Mouse (Mus musculus) embryonic facial prominence, embryonic 14.5 days (tissue): Measurements from ENCODE around the gene Nop10. TPM values are rescaled to one million over a fixed set of nuclear protein-coding genes. Genes with fewer than 3 reads are reported as not detected.

ENCODE experiments used
- ATAC-seq: fragments of 200-750 bp; cut with Nextera tagmentation; 2 replicates; pipeline ENCODE4 v1.8.0; 2017; ENCODE audit warnings: low read depth, moderate number of reproducible peaks, moderate TSS enrichment
- DNase-seq: peaks from one replicate; pipeline ENCODE4 v3.0.0-alpha.2; 2015; ENCODE audit warnings: low spot score
- H3K27ac ChIP-seq: fragments of 300-500 bp; sonication (generic); replicated peaks from 2 replicates; pipeline ENCODE4 v1.5.1; 2014; ENCODE audit warnings: low read depth, mild to moderate bottlenecking, low read length, moderate library complexity
- H3K27me3 ChIP-seq: fragments of 300-500 bp; sonication (generic); replicated peaks from 2 replicates; pipeline ENCODE4 v1.6.1; 2014; ENCODE audit warnings: low read length; ENCODE audit not compliant: control insufficient read depth, insufficient read depth
- H3K36me3 ChIP-seq: fragments of 300-500 bp; sonication (generic); 2 replicates; pipeline ENCODE4 v1.6.1; 2014; ENCODE audit warnings: low read length, mixed read lengths; ENCODE audit not compliant: control insufficient read depth, insufficient read depth
- H3K4me1 ChIP-seq: fragments of 300-500 bp; sonication (generic); 2 replicates; pipeline ENCODE4 v1.6.1; 2014; ENCODE audit warnings: antibody characterized with exemption, low read length; ENCODE audit not compliant: control insufficient read depth, insufficient read depth
- H3K4me2 ChIP-seq: fragments of 300-500 bp; sonication (generic); 2 replicates; pipeline ENCODE4 v1.6.1; 2014; ENCODE audit warnings: low read depth, mild to moderate bottlenecking, low read length, moderate library complexity, mixed read lengths
- H3K4me3 ChIP-seq: fragments of 300-500 bp; sonication (generic); 2 replicates; pipeline ENCODE4 v1.5.1; 2014; ENCODE audit warnings: low read depth, mild to moderate bottlenecking, low read length
- H3K9ac ChIP-seq: fragments of 300-500 bp; sonication (generic); 2 replicates; pipeline ENCODE4 v1.6.1; 2014; ENCODE audit warnings: low read depth, mild to moderate bottlenecking, low read length, moderate library complexity, mixed read lengths
- H3K9me3 ChIP-seq: fragments of 300-500 bp; sonication (generic); 2 replicates; pipeline ENCODE4 v1.6.1; 2016; ENCODE audit warnings: low read length; ENCODE audit not compliant: control insufficient read depth
- WGBS: fragments of 180-500 bp; shearing (Covaris S2); extraction: QIAGEN DNeasy Blood & Tissue Kit; methylation state at CpG from one replicate; pipeline ENCODE4 v1.1.7; 2014; 5-methylcytosine and 5-hydroxymethylcytosine counted together
- polyA plus RNA-seq: library from polyadenylated mRNA; unstranded; fragments of >200 nt; fragmentation: Nextera tagmentation; extraction: Ambion mirVana; gene quantifications from 2 replicates; pipeline ENCODE4 v1.2.1, GENCODE M21; 2014

The Nop10 gene
- polyA plus RNA-seq, 1 experiment from 2014 or later = 203 TPM

GRCm38 (mm10) chr2:112267547-112268269 is 6.0 kb downstream of the Nop10 start:
- no peak for DNase-seq
- Histone ChIP-seq H3K4me1 (peaks cover 17% of the 10 kb centered on the region), H3K4me3 (peak overlapping the region; percentile 81), H3K9me3 (no peaks in the 10 kb centered on the region), H3K27me3 (no peaks in the 10 kb centered on the region), H3K27ac (no peak overlapping the region), H3K4me2 (peak overlapping the region; percentile 65), H3K9ac (no peak overlapping the region), H3K36me3 (0 out of 2 replicates have a peak, but pooled peaks cover 3% of the 10 kb centered on the region)
- no peak for ATAC-seq
- 73% methylated on average over 8 of the region's 8 CpGs for WGBS

GRCm38 (mm10) chr2:112270011-112270410 is 8.3 kb downstream of the Nop10 start:
- WGBS = 98% methylated on average over 2 of the region's 2 CpGs
- Histone ChIP-seq H3K4me1 (peaks cover 13% of the 10 kb centered on the region), H3K9ac (no peak overlapping the region), H3K4me3 (no peak overlapping the region), H3K27ac (no peak overlapping the region), H3K27me3 (no peaks in the 10 kb centered on the region), H3K36me3 (no peaks in the 10 kb centered on the region), H3K4me2 (no peak overlapping the region), H3K9me3 (no peaks in the 10 kb centered on the region)
- DNase-seq (no peak), ATAC-seq (no peak)

- 98% methylated on average over 2 of the region's 2 CpGs for WGBS
- Histone ChIP-seq H3K4me2 (no peak overlapping the region), H3K4me1 (peaks cover under 1% of the 10 kb centered on the region; the same call in 1 of the 2 replicates), H3K9ac (no peak overlapping the region), H3K4me3 (no peak overlapping the region), H3K36me3 (no peaks in the 10 kb centered on the region), H3K27ac (no peak overlapping the region), H3K9me3 (no peaks in the 10 kb centered on the region), H3K27me3 (no peaks in the 10 kb centered on the region)
- DNase-seq (no peak), ATAC-seq (no peak)
Measured at GRCm38 (mm10) chr2:112272909-112273308, 11.2 kb downstream of the Nop10 start.

- Histone ChIP-seq H3K36me3 (no peaks in the 10 kb centered on the region), H3K9me3 (no peaks in the 10 kb centered on the region), H3K4me2 (no peak overlapping the region), H3K27ac (no peak overlapping the region), H3K9ac (no peak overlapping the region), H3K27me3 (no peaks in the 10 kb centered on the region), H3K4me3 (no peak overlapping the region), H3K4me1 (no peaks in the 10 kb centered on the region)
- DNase-seq (no peak), ATAC-seq (no peak)
- 92% methylated on average over 6 of the region's 6 CpGs for WGBS
Measured at GRCm38 (mm10) chr2:112273474-112273873, 11.7 kb downstream of the Nop10 start.

GRCm38 (mm10) chr2:112276870-112277269 is 15.1 kb downstream of the Nop10 start:
- no peak overlapping the region for H3K27ac ChIP-seq
- no peaks in the 10 kb centered on the region for H3K9me3 ChIP-seq
- WGBS = 94% methylated on average over 3 of the region's 3 CpGs
- no peaks in the 10 kb centered on the region for H3K4me1 ChIP-seq
- no peak overlapping the region for H3K9ac ChIP-seq
- H3K4me3 ChIP-seq = no peak overlapping the region
- no peak overlapping the region for H3K4me2 ChIP-seq
- ATAC-seq = no peak
- DNase-seq = no peak
- H3K36me3 ChIP-seq = no peaks in the 10 kb centered on the region
- H3K27me3 ChIP-seq = no peaks in the 10 kb centered on the region

- DNase-seq (no peak), ATAC-seq (no peak)
- WGBS = 88% methylated on average over 1 of the region's 1 CpGs
- Histone ChIP-seq H3K27me3 (no peaks in the 10 kb centered on the region), H3K27ac (no peak overlapping the region), H3K9ac (no peak overlapping the region), H3K4me3 (no peak overlapping the region), H3K4me2 (no peak overlapping the region), H3K9me3 (no peaks in the 10 kb centered on the region), H3K36me3 (no peaks in the 10 kb centered on the region), H3K4me1 (peaks cover 7% of the 10 kb centered on the region)
Measured at GRCm38 (mm10) chr2:112282846-112283245, 21.1 kb downstream of the Nop10 start.

GRCm38 (mm10) chr2:112284363-112285030 is 22.8 kb downstream of the Nop10 start:
- Histone ChIP-seq H3K4me2 (peak overlapping the region; percentile 65), H3K4me3 (peak overlapping the region; percentile 40), H3K9ac (peak overlapping the region; percentile 56), H3K27ac (no peak overlapping the region), H3K36me3 (no peaks in the 10 kb centered on the region), H3K4me1 (peaks cover 7% of the 10 kb centered on the region), H3K27me3 (no peaks in the 10 kb centered on the region), H3K9me3 (no peaks in the 10 kb centered on the region)
- DNase-seq = peak; percentile 93
- ATAC-seq = peak; percentile 94
- under 1% methylated on average over 21 of the region's 21 CpGs for WGBS

GRCm38 (mm10) chr2:112285031-112285390 is 23.3 kb downstream of the Nop10 start:
- H3K36me3 ChIP-seq = no peaks in the 10 kb centered on the region
- no peaks in the 10 kb centered on the region for H3K27me3 ChIP-seq
- WGBS = 45% methylated on average over 6 of the region's 6 CpGs
- no peaks in the 10 kb centered on the region for H3K9me3 ChIP-seq
- no peak overlapping the region for H3K27ac ChIP-seq
- ATAC-seq = no peak
- peak overlapping the region; percentile 56; the same call in 1 of the 2 replicates for H3K9ac ChIP-seq
- H3K4me2 ChIP-seq = peak overlapping the region; percentile 65
- H3K4me3 ChIP-seq = peak overlapping the region; percentile 40
- DNase-seq = no peak
- H3K4me1 ChIP-seq = peaks cover 7% of the 10 kb centered on the region
